Mouse (Mus musculus) left cerebral cortex, adult 8-10 months (tissue): Measurements from ENCODE around the gene Cavin4. TPM values are rescaled to one million over a fixed set of nuclear protein-coding genes. Genes with fewer than 3 reads are reported as not detected.
A peak's percentile ranks its signal among the peaks of the same experiment; 100 is the strongest.
"Not testable (repeated sequence)": the region's sequence is repeated elsewhere in the genome, so short reads cannot be mapped to it uniquely, and the experiment has no call there.

Experiments
- DNase-seq, 2 experiments: peaks; one replicate each; pipeline ENCODE4 v3.0.0; 2022; ENCODE audit warnings: low spot score in 2 of 2
- total RNA-seq, 4 experiments: library from RNA; stranded (reverse); gene quantifications; 2 replicates each; pipeline ENCODE4 v1.2.4; 2022

Gene Cavin4
- total RNA-seq, 4 experiments from 2014 or later, result 1.6 to 2.4 (median 2.1) TPM

DNA sequence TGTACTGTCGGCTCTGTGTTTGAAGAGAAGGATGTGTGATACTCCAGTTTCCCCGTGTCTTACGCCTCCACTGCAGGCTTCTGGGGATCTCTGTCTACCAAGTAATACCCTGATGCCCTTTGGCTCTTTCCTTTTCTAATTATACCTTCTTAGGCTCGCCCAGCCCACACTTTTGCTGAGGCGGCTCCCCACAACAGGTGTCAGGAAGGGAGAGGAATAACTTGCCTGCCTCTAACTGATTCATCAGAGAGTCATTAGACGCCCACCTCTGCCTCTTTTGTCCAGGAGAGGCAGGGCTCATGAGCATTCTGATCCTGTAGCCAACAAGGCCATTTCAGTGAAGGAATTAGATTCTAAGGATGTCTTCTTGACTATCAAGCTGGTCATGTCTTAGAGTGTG, 4.0 kb downstream of the Cavin4 start:
- no peak for DNase-seq

DNA sequence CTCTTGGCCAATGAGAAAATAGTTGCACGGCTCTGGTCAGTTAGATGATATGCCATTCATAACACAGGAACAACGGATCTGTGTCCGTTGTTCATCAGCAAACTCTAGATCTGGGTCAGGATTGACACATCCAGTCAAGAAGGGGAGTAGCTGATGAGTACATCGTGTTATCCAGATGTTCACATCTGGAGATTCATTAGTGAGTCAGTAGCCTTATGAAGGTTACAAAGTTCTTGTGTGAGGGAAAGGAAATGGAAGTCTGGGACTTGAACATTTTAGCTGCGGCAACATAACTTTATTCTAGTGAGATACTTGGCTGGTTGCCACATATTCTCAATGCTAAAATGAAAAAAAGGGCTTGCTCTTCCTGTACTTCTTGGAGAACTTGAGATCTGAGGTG, 9.6 kb downstream of the Cavin4 start:
- no peak for DNase-seq

DNA sequence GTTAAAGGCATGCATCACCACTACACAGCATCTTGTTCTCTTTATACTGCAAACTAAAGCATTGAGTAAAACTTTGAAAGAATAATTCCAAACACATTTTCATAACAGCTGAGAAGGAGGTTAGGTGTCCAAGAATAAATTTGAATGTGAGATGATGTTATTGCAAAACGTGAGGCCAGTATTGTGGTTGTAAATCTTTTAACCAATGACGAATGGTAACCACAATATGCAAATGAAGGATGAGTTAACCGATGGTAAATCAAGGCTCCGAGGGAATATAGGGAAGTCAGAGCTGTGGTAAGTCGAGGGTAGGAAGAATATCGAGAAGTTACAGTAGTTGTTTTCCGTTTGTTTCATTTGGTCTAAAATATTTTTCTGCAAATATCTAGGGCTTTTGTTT, 11.1 kb downstream of the Cavin4 start:
- no peak for DNase-seq

DNA sequence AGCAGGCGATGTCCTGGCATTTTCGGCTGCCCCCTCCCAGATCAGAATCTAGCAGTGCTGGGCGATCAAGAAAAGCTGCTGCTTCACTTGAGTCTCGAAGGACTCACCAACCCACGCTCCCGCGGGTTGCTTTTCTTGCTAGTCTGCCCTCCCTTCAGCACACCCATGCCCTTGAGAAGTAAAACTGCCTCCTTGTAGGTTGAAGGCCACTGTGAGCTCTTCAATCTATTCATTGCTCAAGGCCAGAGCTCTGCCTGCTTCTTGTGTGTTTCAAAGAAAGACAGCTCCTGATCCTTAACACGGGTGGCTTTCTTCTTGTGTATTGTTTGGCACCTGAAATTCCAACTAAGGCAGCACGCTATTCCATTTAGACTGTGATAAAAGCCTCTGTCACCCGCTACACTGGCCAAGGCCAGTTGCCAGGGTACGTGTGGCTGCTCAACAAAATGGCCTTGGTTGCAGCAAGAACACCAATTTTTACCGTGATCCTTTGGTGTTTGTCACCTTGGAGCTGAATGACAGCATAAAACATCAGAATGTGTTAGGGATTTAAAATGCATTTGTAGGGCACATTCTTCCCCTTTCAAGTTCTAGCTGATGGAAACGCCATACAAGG, 13.4 kb downstream of the Cavin4 start:
- no peak for DNase-seq

DNA sequence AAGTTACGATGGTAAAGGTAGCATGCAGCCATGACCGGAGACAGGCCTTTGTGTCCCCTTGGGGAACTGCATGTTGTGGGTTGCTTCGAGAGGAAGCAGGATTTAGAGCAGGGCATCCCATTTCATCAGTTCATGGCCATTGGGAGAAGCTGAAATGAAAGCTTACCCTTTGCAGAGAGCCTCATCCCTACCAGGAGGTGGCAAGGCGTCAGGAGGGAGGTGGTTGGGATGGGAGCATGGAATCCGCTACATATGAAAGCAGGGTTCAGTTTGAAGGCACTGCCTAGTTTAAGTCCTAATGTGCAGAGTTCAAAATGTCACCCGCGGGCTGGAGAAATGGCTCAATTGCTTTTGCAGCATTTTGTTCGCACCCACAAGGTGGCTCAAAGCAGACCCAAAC, 14.0 kb downstream of the Cavin4 start:
- no peak for DNase-seq

DNA sequence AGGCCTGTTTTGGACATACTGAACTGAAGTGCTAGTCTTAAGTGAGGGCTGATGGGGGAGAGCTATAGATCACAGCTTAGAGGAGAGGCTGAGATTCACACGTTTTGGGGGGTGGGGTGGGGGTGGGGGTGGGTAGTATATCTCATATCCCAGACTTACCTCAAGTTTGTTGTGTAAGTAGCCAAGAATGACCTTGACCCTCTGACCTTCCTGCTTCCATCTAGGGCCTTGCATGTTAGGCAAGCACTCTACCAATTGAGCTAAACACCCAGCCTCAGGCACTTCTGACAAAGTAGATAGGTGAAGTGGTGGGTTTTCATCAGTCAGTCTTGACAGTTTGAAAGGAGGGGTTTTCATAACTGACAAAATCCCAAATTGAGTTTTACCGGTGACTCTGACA, 14.5 kb downstream of the Cavin4 start:
- DNase-seq, result no peak

DNA sequence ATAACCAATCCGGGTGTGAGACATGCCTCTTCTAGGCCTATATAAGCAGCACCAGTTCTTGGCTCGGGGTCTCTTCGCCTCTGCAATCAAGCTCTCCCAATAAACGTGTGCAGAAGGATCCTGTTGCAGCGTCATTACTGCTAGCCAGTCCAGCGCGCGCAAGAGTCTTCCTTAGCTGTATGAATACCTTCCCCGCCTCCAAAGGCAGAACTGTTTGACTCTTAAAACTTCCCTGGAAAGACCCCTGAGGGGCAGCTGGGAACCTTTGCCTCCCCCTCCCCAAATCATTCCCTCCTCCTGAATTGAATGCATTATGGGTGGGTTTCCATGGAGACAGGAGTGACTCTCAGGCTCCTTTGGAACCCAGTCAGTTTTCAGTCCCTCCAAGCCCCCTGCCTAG, 15.5 kb downstream of the Cavin4 start:
- no peak for DNase-seq

DNA sequence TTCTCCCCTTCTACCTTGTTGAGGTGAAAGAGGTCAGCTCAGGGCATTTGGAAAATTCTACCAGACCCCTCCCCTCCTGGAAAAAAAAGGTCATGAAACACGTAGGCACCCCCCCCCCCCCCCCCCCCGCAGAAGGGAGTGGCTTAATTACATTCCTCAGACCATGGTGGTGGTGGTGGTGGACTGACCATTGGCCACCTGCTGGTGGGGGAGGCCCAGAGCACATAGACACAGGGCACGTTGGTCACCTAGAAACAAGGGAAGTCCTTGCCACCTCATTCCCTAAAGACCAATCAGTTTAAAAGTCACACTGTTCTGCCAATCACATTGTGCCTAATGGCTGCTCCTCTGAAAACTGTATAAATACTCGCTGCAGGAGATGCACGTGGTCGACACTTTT, 16.4 kb downstream of the Cavin4 start:
- DNase-seq, result not testable (repeated sequence)

DNA sequence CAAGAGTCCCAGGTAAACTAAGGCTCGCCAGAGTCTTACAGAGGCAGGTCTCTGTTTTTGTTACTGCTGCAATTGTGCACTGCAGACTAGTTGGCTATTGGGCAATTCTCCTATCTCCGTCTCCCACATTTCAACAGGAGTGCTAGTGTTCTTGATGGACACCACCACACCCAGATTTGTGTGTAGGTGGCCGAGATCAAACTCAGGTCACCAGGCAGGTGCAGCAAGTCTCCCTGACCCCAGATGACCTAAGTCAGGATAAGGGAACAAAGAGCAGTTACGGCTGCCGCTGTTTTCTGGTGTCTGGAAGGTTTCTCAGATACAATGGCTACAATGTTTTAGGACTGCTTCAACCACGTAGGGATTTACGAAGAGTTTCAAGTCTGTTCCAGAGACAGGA, 16.9 kb downstream of the Cavin4 start:
- no peak for DNase-seq

DNA sequence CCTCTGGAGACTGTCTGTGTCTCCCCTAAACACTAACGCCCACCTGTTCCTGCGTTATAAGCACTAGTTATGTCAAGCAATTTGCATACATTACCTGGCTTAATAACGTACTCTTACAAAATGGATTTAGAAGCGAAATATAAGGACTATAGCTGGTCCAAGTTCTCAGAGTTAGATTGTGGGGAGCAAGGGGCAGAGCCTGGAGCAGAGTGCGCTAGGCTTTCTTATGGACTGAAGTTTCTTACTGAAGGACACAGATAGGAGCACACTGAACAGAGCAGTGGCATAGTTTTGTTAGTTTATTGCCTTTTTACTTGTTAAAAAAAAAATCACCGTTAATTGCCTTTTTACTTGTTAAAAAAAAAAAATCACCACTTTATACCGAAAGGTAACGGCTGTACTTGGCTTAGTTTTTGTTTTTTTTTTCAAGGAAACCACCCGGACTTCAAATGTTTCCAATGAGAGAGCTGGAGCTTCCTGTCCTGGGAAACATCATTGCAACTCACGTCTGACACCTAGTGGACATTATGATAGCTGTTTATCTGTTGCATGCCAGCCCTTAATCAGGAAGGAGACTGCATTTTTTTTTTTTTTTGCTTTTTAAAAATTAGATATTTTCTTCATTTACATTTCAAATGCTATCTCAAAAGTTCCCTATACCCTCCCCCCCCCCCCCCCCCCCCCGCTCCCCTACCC, 17.5 kb downstream of the Cavin4 start:
- no peak for DNase-seq

DNA sequence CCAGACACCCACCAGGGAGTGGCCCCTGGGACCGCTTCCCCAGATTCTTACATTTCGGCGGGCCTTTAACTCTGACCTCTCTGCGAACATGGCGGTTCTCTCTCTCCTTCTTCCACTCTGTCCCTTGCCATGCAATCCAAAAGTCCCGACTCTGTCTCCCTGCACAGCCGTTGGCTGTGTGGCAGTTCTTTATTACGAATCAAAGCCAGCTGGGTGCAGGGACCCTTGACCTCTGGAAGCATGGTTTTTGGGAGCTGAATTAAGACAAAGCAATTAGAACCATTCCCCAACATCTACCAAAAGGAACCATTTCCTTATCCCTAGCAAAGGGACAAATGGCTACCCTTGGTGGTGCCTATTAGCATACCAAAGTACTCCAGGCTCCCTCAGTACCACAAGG, 19.8 kb downstream of the Cavin4 start:
- DNase-seq, result no peak

DNA sequence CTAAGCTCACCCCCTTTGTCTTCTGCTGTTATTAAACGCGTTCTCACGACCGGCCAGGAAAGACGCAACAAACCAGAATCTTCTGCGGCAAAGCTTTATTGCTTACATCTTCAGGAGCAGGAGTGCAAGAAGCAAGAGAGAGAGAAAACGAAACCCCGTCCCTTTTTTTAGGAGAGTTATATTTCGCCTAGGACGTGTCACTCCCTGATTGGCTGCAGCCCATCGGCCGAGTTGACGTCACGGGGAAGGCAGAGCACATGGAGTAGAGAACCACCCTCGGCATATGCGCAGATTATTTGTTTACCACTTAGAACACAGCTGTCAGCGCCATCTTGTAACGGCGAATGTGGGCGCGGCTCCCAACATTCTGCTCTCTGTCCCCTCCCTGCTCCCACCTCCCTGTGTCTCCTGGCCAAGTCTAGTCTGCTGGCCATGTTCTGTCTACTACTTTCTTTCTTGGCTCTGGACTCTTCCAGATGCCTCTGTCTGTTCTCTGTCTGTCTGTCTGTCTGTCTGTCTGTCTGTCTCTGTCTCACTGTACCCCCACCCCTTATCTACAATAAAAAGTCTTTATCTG, 20.4 kb downstream of the Cavin4 start:
- not testable (repeated sequence) for DNase-seq

DNA sequence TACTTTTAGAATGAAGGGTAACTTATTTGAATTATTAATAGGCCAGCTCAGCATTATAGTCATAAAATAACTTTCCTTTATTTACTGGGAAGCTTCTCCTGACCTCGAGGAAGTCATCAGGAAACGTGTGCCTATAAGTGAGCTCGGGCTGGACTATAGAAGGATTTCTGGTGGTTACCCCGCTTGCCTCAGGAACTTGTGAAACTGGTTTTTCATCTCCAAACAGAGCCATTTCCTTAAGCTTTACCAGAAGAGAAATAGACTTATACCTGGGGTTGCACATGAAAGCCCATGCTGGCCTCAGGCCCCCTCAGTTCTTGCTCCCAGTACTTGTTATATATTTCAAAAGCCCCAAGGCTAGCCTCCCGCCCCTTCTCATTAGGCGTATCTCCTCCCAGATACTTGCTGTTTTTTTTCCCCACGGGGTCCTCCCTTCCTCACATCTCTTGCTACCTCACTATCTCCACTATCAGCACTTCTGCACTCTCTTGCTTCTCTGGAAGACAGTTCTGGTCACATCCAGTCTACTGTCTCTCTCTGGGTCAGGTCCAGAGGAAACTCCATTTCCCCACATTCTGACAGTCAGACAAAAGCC, 21.4 kb downstream of the Cavin4 start:
- no peak for DNase-seq

DNA sequence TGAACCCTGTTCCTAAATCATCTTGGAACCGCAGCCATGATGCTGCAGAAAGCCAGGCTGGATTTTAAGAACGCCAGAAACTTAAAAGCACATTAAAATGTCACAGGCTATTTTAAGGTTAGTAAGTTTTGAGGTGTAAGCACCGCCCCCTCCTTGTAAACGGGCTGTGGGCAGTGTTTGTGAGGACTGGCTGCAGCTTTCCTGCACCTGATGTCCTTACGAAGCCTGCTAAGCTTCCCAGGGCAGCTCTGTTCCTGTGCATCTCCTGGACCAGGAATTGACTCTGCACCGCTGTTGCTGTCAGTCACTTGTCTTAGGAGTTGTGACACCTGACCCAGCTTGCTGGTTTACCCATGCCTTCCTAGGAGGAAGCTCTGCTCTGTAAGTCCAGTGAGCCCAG, 24.8 kb downstream of the Cavin4 start:
- DNase-seq, result no peak

DNA sequence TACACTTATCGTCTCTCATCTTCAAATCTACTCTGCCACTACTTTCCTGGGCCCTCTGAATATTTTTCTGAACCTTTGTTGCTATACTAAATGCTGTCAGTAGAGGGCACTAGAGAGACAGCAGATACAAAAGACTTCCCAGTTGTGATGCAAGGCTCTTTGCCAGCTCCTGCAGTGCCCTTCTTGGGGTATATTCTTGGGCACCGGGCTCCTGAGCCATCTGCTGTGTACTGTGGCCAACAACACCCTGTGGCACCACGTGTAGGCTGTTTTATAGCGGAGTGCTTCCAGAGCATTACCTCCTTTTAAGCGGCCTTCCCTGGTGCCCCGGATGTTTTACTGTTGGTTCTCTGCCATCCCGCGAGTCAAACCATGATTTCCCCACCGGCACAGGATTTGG, 27.3 kb downstream of the Cavin4 start:
- peak; percentile 34 to 73 for DNase-seq

DNA sequence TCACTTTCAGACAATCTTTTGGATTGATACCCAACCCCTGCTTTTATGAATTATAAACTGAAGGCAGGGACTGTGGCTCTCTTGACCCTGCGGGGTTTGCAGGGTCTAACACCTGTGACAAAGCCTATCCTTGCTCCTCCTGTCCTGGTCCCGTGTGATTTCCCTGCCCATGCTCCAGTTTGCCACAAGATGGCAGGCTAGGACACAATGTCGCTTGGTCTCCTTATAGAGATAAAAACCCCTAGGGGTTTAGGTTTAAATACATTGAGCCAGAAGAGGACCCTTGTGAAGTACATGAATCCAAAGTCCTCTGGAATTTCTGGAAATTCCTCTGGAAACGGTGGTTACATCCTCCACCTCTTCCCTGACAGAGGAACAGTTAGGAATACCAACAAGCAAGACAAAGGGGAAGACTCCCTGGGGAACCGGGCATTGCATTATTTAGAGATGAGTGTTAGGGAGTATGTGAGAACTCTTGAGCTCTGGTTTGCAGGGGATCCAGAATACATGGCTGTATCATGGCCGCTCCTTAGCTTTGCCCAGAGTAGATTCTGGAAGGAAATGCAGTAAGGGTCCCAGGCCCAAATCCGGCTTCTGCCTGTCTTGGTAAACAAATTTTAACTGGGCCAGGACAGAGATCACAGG, 28.6 kb downstream of the Cavin4 start:
- no peak for DNase-seq

DNA sequence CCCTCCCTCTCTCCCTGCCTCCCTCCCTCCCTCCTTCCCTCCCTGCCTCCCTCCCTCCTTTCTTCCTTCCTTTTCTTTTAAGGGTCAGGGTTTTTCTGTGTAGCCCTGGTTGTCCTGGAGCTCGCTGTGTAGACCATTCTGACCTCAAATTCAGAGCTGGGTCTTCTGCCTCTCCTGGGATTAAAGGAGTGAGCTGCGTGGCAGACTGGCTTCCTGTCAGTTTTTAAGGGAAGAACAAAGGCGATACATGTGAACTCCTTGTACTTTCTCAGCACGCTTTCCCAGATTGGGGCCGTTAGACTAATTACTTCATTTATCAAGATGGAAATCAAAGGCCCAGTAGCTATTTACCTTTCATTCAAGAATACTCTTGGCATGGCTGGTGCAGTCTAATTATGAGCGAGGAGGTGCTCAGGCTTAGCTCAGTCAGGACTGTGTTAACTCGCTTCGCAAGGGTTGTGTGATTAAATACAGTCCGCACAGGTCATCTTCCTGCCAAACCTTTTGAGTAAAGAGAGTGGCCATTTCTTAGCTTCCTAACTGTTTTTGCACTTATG, 29.5 kb downstream of the Cavin4 start:
- no peak for DNase-seq

DNA sequence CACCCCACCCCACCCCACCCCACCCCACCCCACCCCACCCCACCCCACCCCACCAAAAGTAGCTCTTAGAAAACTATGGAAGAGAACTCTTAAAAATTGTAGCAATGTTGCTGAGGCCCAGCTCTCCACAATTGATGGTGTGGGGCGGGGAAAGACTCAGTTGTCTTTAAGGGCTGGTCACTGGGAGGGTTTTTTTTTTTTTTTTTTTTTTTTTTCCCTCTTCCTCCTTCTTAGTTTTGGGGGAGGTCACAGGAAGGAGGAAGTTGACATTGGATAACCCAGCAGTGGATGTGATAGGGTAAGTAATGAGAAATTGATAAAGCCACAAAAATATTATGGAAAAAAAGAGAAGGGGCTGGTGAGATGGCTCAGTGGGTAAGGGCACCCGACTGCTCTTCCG, 33.4 kb downstream of the Cavin4 start:
- no peak for DNase-seq

DNA sequence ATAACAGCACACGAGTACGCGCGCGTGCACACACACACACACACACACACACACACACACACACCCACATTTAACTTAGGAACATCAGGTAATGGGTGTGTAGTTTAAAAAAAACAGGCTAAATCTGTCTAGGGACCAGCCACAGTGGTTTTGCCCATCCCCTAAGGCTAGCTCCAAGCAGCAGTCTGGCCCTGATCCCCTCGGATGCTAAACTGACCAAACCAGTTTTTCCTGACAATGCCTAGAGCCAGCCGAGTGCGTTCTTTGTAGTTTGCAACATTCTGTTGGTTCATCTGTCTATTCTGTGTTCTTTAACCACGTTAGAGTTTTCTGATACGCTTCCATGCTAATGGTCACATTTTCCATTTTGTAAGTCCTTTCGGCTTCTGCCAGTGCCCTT, 34.0 kb downstream of the Cavin4 start:
- no peak for DNase-seq

DNA sequence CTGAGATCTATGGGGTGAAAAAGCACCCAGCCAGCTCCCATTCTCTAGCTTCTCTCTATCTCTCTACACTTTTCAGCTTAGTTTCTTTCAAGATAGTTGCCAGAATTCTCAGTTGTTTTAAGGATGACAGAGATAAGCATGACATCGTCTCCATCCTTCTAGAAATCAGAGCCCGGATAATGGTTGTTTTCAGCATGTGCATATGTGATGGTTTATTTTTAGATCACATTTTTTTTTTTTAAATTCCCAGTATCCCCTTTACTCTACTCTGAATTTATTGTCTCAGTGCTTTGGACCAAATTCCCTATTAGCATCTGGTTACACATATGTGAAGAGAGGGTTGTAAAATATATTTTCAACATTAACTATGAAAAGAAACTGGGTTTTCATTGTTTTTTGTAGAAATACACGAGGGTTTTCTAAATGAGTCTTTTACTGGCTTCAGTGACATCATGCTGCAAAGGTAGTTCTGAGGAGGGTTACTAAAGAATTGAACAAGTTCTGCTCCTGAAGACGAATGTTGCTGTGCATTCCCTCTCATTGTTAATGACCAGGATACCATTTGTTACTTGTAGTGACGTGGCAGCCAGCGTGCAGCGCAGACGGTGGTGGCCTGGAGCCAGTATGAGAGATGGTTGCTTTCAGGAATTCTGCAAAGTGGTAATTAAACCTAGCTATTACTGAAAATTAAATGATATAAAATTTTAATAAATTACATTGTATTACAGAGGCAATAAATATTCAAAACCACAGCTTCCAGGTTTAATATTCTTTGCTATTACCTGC, 52.7 kb downstream of the Cavin4 start:
- DNase-seq, result no peak

DNA sequence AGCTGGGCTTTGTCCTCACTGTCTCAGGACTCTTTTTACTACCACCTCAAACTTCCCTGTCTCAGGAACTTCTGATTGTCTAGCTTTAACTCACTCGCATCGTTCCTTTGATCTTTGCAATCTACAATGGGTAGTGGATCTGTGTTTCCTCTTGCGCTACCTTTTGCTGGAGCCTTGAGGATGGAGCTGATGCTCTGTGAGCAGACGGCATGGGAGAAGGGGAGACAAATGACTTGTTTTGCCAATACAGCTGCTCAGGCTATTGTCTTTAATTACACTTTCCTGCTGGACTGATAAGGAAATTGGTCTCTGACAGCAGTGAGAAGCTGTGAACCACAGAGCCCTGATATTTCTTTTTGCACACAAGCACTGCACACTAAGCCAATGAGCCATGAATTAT, 53.5 kb downstream of the Cavin4 start:
- DNase-seq, result no peak
